Mouse (Mus musculus) ES-Bruce4 (cell line): ENCODE results near the gene Efna1.

Experiments
- CTCF ChIP-seq: IDR thresholded peaks from one replicate; pipeline ENCODE4 v1.8.1; 2011; ENCODE audit warnings: low read depth, low read length
- EP300 ChIP-seq: IDR thresholded peaks from 2 replicates; pipeline ENCODE4 v1.6.1; 2011; ENCODE audit warnings: low read depth, low read length; ENCODE audit not compliant: insufficient read depth

- no peak for TF ChIP-seq EP300
- no peak for TF ChIP-seq CTCF
These were observed 35.2 kb downstream of the Efna1 start, which contains the start of gene Krtcap2 for GRCm38 (mm10) chr3:89245688-89246171.
